14 mouse cellular contexts compared by ENCODE assay signal in genomic region chr4:123126626-123127025, GRCm38 (mm10). TPM values are rescaled to one million over a fixed set of nuclear protein-coding genes. Genes with fewer than 3 reads are reported as not detected.
"Had no signal": no experiment of that assay in that cellular context is flagged by ENCODE, and none has a peak within 500 bp of the region (broad histone marks: within the 10 kb centered on the region; RNA-seq: fewer than 3 reads in every experiment).

No protein-coding gene starts in this region.

- H3K4me1 ChIP-seq: limb, embryonic 15.5 days; liver, embryonic 13.5 days; lung, embryonic 15.5 days; midbrain, embryonic 13.5 days had no signal

- H3K4me3 ChIP-seq: limb, embryonic 15.5 days; liver, embryonic 13.5 days; lung, embryonic 15.5 days; midbrain, embryonic 13.5 days had no signal

- H3K27me3 ChIP-seq: limb, embryonic 15.5 days; liver, embryonic 13.5 days; lung, embryonic 15.5 days; midbrain, embryonic 13.5 days had no signal

- ATAC-seq: liver, postnatal 0 days; midbrain, embryonic 13.5 days had no signal

- H3K27ac ChIP-seq: kidney, postnatal 0 days; limb, embryonic 15.5 days; liver, embryonic 13.5 days; lung, embryonic 15.5 days; midbrain, embryonic 13.5 days had no signal

- DNase-seq: kidney, adult 9 months; kidney, postnatal 36 days; liver, embryonic 13.5 days; liver, postnatal 0 days; right cerebral cortex, postnatal 14 days; thymus, postnatal 36 days had no signal

RNA-seq across cellular contexts. Expression of gene Oxct2b, which starts 10.6 kb away (rescaled TPM):
- total RNA-seq: layer of hippocampus, adult 18-20 months; left cerebral cortex, adult 18-20 months; megakaryocyte-erythroid progenitor cell, adult 5-6 weeks had no signal
- polyA plus RNA-seq: liver, embryonic 13.5 days; liver, postnatal 0 days; lung, embryonic 15.5 days; stomach, embryonic 16.5 days had no signal

RNA-seq across cellular contexts. Expression of gene Bmp8b, which starts 21.7 kb away (rescaled TPM):
- total RNA-seq: layer of hippocampus, adult 18-20 months had no signal

RNA-seq across cellular contexts. Expression of gene Hpcal4, which starts 56.4 kb away (rescaled TPM):
- total RNA-seq: megakaryocyte-erythroid progenitor cell, adult 5-6 weeks had no signal
- polyA plus RNA-seq: liver, embryonic 13.5 days; liver, postnatal 0 days had no signal
